Mouse (Mus musculus): ENCODE data around the gene Map3k15.

The Map3k15 gene

GRCm38 (mm10) chrX:159988002-159988960 lies at the start of gene Map3k15:
Map3k15 (plus strand) TSS chrX:159988433.
- no peak for DNase-seq (ENCODE audit: low read depth)

GRCm38 (mm10) chrX:159942569-159942968 lies 45.7 kb upstream of the Map3k15 start:
- DNase-seq (ENCODE audit: low read depth) = no peak

GRCm38 (mm10) chrX:159943586-159943985 lies 44.6 kb upstream of the Map3k15 start:
- DNase-seq (ENCODE audit: low read depth) = no peak

- peak; percentile 28 for DNase-seq (ENCODE audit: low read depth)
Measured at GRCm38 (mm10) chrX:159953546-159954429, 34.4 kb upstream of the Map3k15 start.

GRCm38 (mm10) chrX:159954430-159954779 lies 33.8 kb upstream of the Map3k15 start:
- DNase-seq (ENCODE audit: low read depth) = no peak

- no peak for DNase-seq (ENCODE audit: low read depth)
Measured at GRCm38 (mm10) chrX:159955433-159955832, 32.8 kb upstream of the Map3k15 start.

GRCm38 (mm10) chrX:159961385-159961784 lies 26.8 kb upstream of the Map3k15 start:
- no peak for DNase-seq (ENCODE audit: low read depth)

- peak; percentile 84 for DNase-seq (ENCODE audit: low read depth)
Measured at GRCm38 (mm10) chrX:159963273-159963672, 25.0 kb upstream of the Map3k15 start.

- DNase-seq (ENCODE audit: low read depth) = no peak
Measured at GRCm38 (mm10) chrX:159963925-159964324, 24.3 kb upstream of the Map3k15 start.

GRCm38 (mm10) chrX:159969025-159969424 lies 19.2 kb upstream of the Map3k15 start:
- DNase-seq (ENCODE audit: low read depth) = no peak

GRCm38 (mm10) chrX:159971091-159971779 lies 17.0 kb upstream of the Map3k15 start:
- no peak for DNase-seq (ENCODE audit: low read depth)

GRCm38 (mm10) chrX:159973730-159974129 lies 14.5 kb upstream of the Map3k15 start:
- peak; percentile 48 for DNase-seq (ENCODE audit: low read depth)

GRCm38 (mm10) chrX:159976243-159976642 lies 12.0 kb upstream of the Map3k15 start:
- no peak for DNase-seq (ENCODE audit: low read depth)

GRCm38 (mm10) chrX:159995808-159996207 lies 7.6 kb downstream of the Map3k15 start:
- DNase-seq (ENCODE audit: low read depth) = no peak

- DNase-seq (ENCODE audit: low read depth) = no peak
Measured at GRCm38 (mm10) chrX:160053306-160053705, 65.1 kb downstream of the Map3k15 start.

- no peak for DNase-seq (ENCODE audit: low read depth)
Measured at GRCm38 (mm10) chrX:160054643-160055042, 66.4 kb downstream of the Map3k15 start.

GRCm38 (mm10) chrX:160091973-160092372 lies 103.7 kb downstream of the Map3k15 start:
- no peak for DNase-seq (ENCODE audit: low read depth)

- DNase-seq (ENCODE audit: low read depth) = no peak
Measured at GRCm38 (mm10) chrX:160107817-160108216, 119.6 kb downstream of the Map3k15 start.

- no peak for DNase-seq (ENCODE audit: low read depth)
Measured at GRCm38 (mm10) chrX:160113777-160114176, 125.5 kb downstream of the Map3k15 start.

- no peak for DNase-seq (ENCODE audit: low read depth)
Measured at GRCm38 (mm10) chrX:160116074-160116473, 127.8 kb downstream of the Map3k15 start.

GRCm38 (mm10) chrX:160116658-160117057 lies 128.4 kb downstream of the Map3k15 start:
- peak; percentile 81 for DNase-seq (ENCODE audit: low read depth)
